Mouse (Mus musculus) embryonic fibroblast, embryonic 13.5 days (primary cell): ENCODE measurements around the gene Syne2.
A peak's percentile ranks its signal among the peaks of the same experiment; 100 is the strongest.

Experiments
- CTCF ChIP-seq: IDR thresholded peaks from 2 replicates; pipeline ENCODE4 v1.5.1; 2011; ENCODE audit warnings: mild to moderate bottlenecking, control low read depth, low read length, moderate library complexity, borderline replicate concordance; ENCODE audit not compliant: insufficient read depth
- POLR2A ChIP-seq: IDR thresholded peaks from 2 replicates; pipeline ENCODE4 v1.6.1; 2011; ENCODE audit warnings: low read depth, mild to moderate bottlenecking, control low read depth, low read length, moderate library complexity

DNA sequence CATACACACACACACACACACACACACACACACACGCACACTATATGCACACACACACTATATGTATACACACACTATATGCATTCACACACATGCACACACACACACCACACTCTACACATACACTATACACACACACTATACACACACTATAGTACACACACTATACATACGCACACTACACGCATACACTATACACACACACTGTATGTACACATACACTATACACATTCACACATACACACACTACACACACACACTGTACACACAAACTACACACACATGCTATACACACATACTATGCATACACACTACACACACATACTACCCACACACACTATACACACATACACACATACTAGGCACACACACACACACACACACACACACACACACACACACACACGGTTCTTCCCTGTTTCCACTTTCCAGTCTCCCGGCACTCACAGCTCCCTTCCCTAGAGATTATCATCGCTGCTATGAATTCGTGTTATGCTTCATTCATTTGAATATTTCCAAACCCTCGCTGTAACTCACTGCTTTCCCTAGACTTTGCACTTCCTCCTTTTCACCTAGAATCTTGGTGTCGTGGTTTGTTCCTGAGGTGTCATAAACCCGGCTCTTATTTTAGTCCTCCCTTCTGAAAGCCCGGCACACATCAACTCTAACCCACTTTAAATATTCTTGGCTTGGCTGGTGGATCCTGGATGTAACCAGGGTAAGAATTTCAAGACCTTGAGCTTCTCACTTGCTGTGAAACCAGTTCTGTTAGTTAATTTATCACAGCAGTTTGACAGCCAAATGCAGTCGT lies 15.4 kb downstream of the Syne2 start:
- TF ChIP-seq POLR2A (0 out of 2 replicates have a peak, but pooled peaks have one; percentile 17), CTCF (no peak)
